Mouse (Mus musculus) C2C12 (cell line): ENCODE measurements at regions not wholly inside any gene's neighbourhood (a gene's known extent, or its start where the extent isn't known, plus 50 kb on each side); places are given as distances from the start of the nearest gene placed in this dataset.
"Not testable (repeated sequence)": the region's sequence is repeated elsewhere in the genome, so short reads cannot be mapped to it uniquely, and the experiment has no call there.

Experiments
- H3K27me3 ChIP-seq: one replicate; pipeline ENCODE4 v1.6.1; 2011; ENCODE audit not compliant: control insufficient read depth, insufficient read depth, insufficient read length
- H3K36me3 ChIP-seq: one replicate; pipeline ENCODE4 v1.6.1; 2011; ENCODE audit not compliant: control insufficient read depth, insufficient read depth
- H3K4me3 ChIP-seq: one replicate; pipeline ENCODE4 v1.5.1; 2011; ENCODE audit warnings: mild to moderate bottlenecking, control low read depth; ENCODE audit not compliant: poor library complexity, insufficient read depth, severe bottlenecking
- H3K79me2 ChIP-seq: one replicate; pipeline ENCODE4 v1.6.1; 2011; ENCODE audit not compliant: control insufficient read depth, insufficient read depth
- H3K79me3 ChIP-seq: one replicate; pipeline ENCODE4 v1.6.1; 2011; ENCODE audit warnings: low read depth, control low read depth
- H3ac ChIP-seq: one replicate; pipeline ENCODE3; 2011; ENCODE audit warnings: low read depth; ENCODE audit not compliant: control insufficient read depth, insufficient read length

GRCm38 (mm10) chr14:53039475-53039874, 543.9 kb upstream of the Olfr1507 start:
- H3K79me2 ChIP-seq, H3K4me3 ChIP-seq, H3ac ChIP-seq, H3K27me3 ChIP-seq, H3K36me3 ChIP-seq, H3K79me3 ChIP-seq: not testable (repeated sequence)

GRCm38 (mm10) chr14:53034940-53035339, 539.4 kb upstream of the Olfr1507 start:
- not testable (repeated sequence) for H3K27me3 ChIP-seq, H3K36me3 ChIP-seq, H3K79me2 ChIP-seq, H3ac ChIP-seq, H3K4me3 ChIP-seq, H3K79me3 ChIP-seq

- not testable (repeated sequence) for H3K27me3 ChIP-seq, H3K79me3 ChIP-seq, H3K4me3 ChIP-seq, H3ac ChIP-seq, H3K36me3 ChIP-seq, H3K79me2 ChIP-seq
Measured at GRCm38 (mm10) chr14:53033221-53033620, 537.7 kb upstream of the Olfr1507 start.

GRCm38 (mm10) chr14:53032498-53032897, 536.9 kb upstream of the Olfr1507 start:
- H3K4me3 ChIP-seq, H3K27me3 ChIP-seq, H3K79me3 ChIP-seq, H3K79me2 ChIP-seq, H3ac ChIP-seq, H3K36me3 ChIP-seq: not testable (repeated sequence)

- not testable (repeated sequence) for H3K79me2 ChIP-seq, H3K27me3 ChIP-seq, H3K79me3 ChIP-seq, H3K36me3 ChIP-seq, H3ac ChIP-seq, H3K4me3 ChIP-seq
Measured at GRCm38 (mm10) chr14:53030227-53030626, 534.7 kb upstream of the Olfr1507 start.

GRCm38 (mm10) chr14:53026958-53027357, 531.4 kb upstream of the Olfr1507 start:
- not testable (repeated sequence) for H3ac ChIP-seq, H3K79me3 ChIP-seq, H3K36me3 ChIP-seq, H3K79me2 ChIP-seq, H3K27me3 ChIP-seq, H3K4me3 ChIP-seq

GRCm38 (mm10) chr14:53020152-53020551, 524.6 kb upstream of the Olfr1507 start:
- H3K27me3 ChIP-seq, H3K4me3 ChIP-seq, H3K36me3 ChIP-seq, H3K79me2 ChIP-seq, H3ac ChIP-seq, H3K79me3 ChIP-seq: not testable (repeated sequence)

- not testable (repeated sequence) for H3K79me2 ChIP-seq, H3K4me3 ChIP-seq, H3K36me3 ChIP-seq, H3K79me3 ChIP-seq, H3K27me3 ChIP-seq, H3ac ChIP-seq
Measured at GRCm38 (mm10) chr14:53007741-53008140, 512.2 kb upstream of the Olfr1507 start.

- not testable (repeated sequence) for H3K79me2 ChIP-seq, H3K4me3 ChIP-seq, H3ac ChIP-seq, H3K27me3 ChIP-seq, H3K79me3 ChIP-seq, H3K36me3 ChIP-seq
Measured at GRCm38 (mm10) chr14:53007323-53007722, 511.8 kb upstream of the Olfr1507 start.

GRCm38 (mm10) chr14:53001289-53001688, 505.7 kb upstream of the Olfr1507 start:
- H3K79me2 ChIP-seq, H3K36me3 ChIP-seq, H3K4me3 ChIP-seq, H3K79me3 ChIP-seq, H3ac ChIP-seq, H3K27me3 ChIP-seq: not testable (repeated sequence)

GRCm38 (mm10) chr14:52992106-52992760, 496.7 kb upstream of the Olfr1507 start:
- H3K27me3 ChIP-seq, H3K79me3 ChIP-seq, H3K36me3 ChIP-seq, H3ac ChIP-seq, H3K79me2 ChIP-seq, H3K4me3 ChIP-seq: not testable (repeated sequence)

GRCm38 (mm10) chr14:52991328-52991665, 495.7 kb upstream of the Olfr1507 start:
- H3K79me2 ChIP-seq, H3K27me3 ChIP-seq, H3ac ChIP-seq, H3K4me3 ChIP-seq, H3K79me3 ChIP-seq, H3K36me3 ChIP-seq: not testable (repeated sequence)
